Mouse (Mus musculus) cortical plate, adult 2 months (tissue): ENCODE results near the gene Hkdc1. TPM values are rescaled to one million over a fixed set of nuclear protein-coding genes. Genes with fewer than 3 reads are reported as not detected.

Experiments
- H3K27ac ChIP-seq: fragments of 200-500 bp; 2 replicates; pipeline ENCODE4 v1.5.1; 2012; ENCODE audit warnings: low read length, control low read depth, inconsistent platforms; ENCODE audit not compliant: insufficient read depth
- H3K4me1 ChIP-seq: fragments of 200-500 bp; 2 replicates; pipeline ENCODE4 v1.6.1; 2011; ENCODE audit warnings: low read length; ENCODE audit not compliant: control insufficient read depth, insufficient read depth
- H3K4me3 ChIP-seq: fragments of 200-500 bp; 2 replicates; pipeline ENCODE4 v1.5.1; 2011; ENCODE audit warnings: mild to moderate bottlenecking, low read length, control low read depth; ENCODE audit not compliant: insufficient read depth
- CTCF ChIP-seq: fragments of 200-500 bp; IDR thresholded peaks from 2 replicates; pipeline ENCODE4 v1.5.1; 2011; ENCODE audit warnings: mild to moderate bottlenecking, control low read depth, low read length; ENCODE audit not compliant: insufficient read depth; ENCODE audit errors: extremely low read depth
- POLR2A ChIP-seq: fragments of 200-500 bp; IDR thresholded peaks from 2 replicates; pipeline ENCODE4 v1.6.1; 2011; ENCODE audit warnings: mild to moderate bottlenecking, low read length, control low read depth; ENCODE audit not compliant: insufficient read depth; ENCODE audit errors: extremely low read depth
- polyA plus RNA-seq: library from polyadenylated mRNA; depleted of rRNA; stranded (reverse); fragments of >200 nt; gene quantifications from 2 replicates; pipeline ENCODE4 v1.2.3, GENCODE M21; 2012

The Hkdc1 gene
- polyA plus RNA-seq, 1 experiment: 18.6 TPM

DNA sequence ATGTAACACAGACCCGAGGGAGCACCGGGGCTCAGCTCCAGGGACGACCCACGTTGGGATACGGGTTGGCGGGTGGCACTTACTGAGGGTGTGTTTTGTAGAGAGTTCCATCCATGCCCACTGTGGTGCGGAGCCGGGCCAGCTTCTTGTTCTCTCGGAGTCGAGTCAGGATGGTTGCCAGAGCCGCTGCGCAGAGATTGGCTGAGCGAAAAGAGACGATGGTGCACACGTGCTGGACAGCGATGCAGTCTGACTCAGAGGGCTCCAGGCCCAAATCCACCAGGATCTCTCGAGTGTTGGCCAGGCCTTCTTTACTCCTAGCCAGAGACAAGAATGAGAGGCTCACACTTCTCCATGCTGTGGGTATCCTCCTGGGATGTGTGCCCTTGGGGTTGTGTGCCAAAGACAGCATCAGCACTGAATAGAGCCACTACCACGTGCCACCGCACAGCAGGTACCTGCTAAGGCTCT is 20.6 kb downstream of the Hkdc1 start:
- Histone ChIP-seq H3K4me3 (no peak overlapping the region), H3K27ac (no peak overlapping the region), H3K4me1 (no peaks in the 10 kb centered on the region)
- TF ChIP-seq POLR2A (no peak), CTCF (no peak)

DNA sequence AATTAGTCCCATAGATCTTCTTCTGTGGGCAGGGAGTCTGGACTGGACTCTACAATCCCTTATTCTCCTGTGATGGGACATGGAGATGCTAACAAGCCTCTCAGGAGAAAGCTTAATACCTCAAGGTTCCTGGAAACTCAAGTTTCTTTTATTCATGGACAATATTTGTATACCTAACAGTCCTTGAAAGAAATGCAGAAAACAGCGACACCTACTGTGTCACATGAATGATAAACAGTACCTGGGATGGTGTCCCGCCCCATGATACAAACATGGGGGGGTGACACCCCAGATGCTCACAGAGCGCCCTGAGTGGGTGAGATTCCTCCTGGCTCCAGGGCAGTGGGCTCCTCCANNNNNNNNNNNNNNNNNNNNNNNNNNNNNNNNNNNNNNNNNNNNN is 39.3 kb downstream of the Hkdc1 start:
- H3K27ac ChIP-seq: no peak overlapping the region
- H3K4me3 ChIP-seq: no peak overlapping the region
- TF ChIP-seq POLR2A: no peak

DNA sequence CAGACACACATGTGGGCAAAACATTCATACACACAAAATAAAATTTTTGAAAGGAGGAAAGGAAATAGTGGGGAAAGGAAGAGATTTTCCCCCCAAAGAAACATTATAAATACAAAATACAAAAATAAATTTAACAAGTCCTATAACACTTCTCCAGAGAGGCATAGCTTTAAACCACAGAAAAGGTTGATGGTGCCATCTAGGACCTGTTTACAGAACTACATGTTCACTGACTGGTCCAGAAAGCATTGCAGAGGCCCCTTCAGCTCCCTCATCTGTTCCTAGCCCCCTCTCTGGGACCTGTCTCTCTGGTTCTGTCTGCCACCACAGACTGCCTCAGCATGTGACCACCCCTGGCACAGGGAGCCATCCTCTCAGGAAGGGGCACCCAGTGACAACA is 41.4 kb downstream of the Hkdc1 start:
- TF ChIP-seq CTCF (peak; percentile 24; the same call in 1 of the 2 replicates), POLR2A (no peak)
- Histone ChIP-seq H3K4me3 (no peak overlapping the region), H3K27ac (no peak overlapping the region), H3K4me1 (no peaks in the 10 kb centered on the region)

More for the DNA sequence above, 39.3 kb downstream of the Hkdc1 start:
- H3K4me1 ChIP-seq: no peaks in the 10 kb centered on the region

DNA sequence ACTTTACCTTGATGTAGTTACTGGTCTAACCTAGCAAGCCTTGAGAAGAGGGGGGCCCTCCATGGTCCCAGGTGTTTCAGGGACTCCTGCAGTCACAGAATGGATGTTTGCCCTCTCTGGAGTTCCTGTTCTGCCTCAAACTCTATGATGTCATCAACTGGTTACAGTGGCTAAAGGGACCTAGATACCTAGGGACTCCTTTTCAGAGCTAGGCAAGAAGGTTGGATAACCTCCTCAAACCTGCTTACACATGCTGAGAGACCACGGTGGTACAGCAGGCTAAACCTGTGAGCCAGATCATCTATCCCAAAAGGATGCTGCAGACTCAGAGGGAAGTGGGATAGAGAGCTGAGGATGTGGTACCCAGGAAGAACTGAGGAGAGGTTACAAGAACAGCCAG is 42.5 kb downstream of the Hkdc1 start, which contains the start of gene Hk1:
Gene Hk1, minus strand, starts transcription at position 101 of the 400 bp plus-strand sequence.
- H3K4me1 ChIP-seq: no peaks in the 10 kb centered on the region
- TF ChIP-seq POLR2A (no peak), CTCF (no peak)
- no peak within 1 kb of the TSS for H3K27ac ChIP-seq
- no peak within 1 kb of the TSS for H3K4me3 ChIP-seq

GRCm38 (mm10) chr10:62358827-62359226 is 63.5 kb downstream of the Hkdc1 start:
- TF ChIP-seq POLR2A (no peak), CTCF (no peak)
- H3K27ac ChIP-seq: no peak overlapping the region

DNA sequence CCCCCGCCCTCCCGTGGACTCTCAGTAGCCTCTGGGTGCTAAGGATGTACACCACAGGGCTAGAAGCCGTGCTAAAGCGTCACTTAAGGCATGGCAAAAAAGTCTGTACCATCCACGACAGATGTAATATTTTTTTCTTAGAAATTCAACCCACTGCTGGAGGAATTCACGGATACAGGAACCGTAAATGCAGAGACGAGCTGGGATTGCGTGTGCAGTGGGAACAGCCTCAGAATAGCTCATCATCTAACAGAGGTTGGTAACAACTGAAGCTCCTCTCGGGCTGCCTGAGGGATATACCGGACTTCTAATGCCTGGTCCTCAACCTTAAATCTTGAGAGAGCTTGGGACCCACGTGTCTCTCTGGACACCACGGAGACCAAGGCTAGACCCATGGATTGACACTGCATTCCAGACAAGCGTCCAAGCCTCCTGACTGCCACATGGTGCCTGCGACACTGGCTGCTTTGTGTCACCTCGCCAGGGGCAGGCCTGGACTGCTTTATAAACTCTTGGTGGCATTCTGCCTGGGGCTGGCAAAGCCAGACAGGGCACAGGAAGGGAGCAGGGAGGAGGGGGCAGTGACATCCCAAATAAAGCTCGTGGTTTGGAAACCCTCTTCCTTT is 66.1 kb downstream of the Hkdc1 start:
- TF ChIP-seq POLR2A: no peak
- TF ChIP-seq CTCF: no peak
- Histone ChIP-seq H3K27ac (no peak overlapping the region), H3K4me3 (no peak overlapping the region)

More at GRCm38 (mm10) chr10:62358827-62359226, 63.5 kb downstream of the Hkdc1 start:
- Histone ChIP-seq H3K4me1 (peaks cover 2% of the 10 kb centered on the region; the same call in 1 of the 2 replicates), H3K4me3 (no peak overlapping the region)

GRCm38 (mm10) chr10:62345147-62345546 is 77.1 kb downstream of the Hkdc1 start:
- TF ChIP-seq CTCF: no peak
- TF ChIP-seq POLR2A: no peak
- Histone ChIP-seq H3K27ac (no peak overlapping the region), H3K4me3 (no peak overlapping the region), H3K4me1 (0 out of 2 replicates have a peak, but pooled peaks cover 3% of the 10 kb centered on the region)

More for the DNA sequence above, 66.1 kb downstream of the Hkdc1 start:
- peaks cover 2% of the 10 kb centered on the region; the same call in 1 of the 2 replicates for H3K4me1 ChIP-seq

DNA sequence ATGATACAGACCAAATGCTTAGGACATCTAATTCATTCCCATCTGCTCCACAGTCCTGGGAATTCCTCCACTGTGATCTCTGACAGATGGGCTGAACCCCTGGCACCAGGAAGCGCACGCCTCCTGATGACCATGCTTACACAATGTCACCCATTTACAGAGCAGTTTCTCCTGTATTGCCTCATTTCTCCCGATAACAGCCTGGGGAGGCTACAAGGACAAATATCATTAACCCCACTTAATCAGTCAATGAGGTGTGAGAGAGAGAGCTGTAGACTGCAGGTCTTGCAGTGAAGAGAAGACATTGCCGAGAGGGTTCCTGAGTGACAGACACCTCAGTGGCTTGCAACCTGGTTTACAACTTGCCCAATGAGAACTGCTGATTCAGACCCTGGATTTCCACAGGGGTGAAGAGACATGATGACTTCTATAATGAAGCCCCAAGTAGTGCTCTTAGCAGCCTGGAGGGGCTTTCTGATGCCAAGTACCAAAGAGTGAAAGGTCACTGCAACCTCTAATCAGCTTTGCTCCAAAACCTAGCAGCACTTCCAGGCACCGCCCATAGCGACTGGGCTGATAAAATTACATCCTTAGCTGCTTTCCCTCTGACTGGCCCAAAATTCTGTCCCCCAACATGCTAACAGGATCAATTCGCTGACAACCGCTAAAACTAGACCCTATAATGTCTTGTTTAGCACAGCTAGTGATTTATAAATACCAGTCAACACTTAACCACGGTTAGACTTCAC is 78.1 kb downstream of the Hkdc1 start:
- TF ChIP-seq POLR2A: no peak
- TF ChIP-seq CTCF: no peak

DNA sequence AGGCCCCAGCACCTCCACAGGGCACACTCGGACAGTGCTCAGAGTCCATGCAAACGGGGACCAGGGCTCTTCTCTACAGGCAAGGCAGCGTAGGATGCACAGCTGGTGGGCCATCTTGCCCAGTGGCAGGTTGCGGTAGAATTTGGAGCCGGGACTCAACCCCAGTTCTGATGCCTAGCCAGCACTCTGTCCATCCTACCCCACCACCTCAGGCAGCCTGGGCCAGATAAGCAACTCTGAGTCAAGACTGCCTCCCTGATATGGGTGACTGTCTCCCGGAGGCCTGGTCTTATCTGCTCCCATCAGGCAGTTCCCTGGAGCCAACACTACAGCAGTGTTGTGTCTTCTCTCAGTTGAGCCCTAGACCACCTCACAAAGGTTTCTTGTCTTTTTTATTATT is 79.8 kb downstream of the Hkdc1 start:
- no peak overlapping the region for H3K27ac ChIP-seq
- peaks cover 3% of the 10 kb centered on the region; the same call in 1 of the 2 replicates for H3K4me1 ChIP-seq
- TF ChIP-seq POLR2A (no peak), CTCF (no peak)
- H3K4me3 ChIP-seq: no peak overlapping the region

More for the DNA sequence above, 78.1 kb downstream of the Hkdc1 start:
- no peak overlapping the region for H3K27ac ChIP-seq
- H3K4me1 ChIP-seq: 0 out of 2 replicates have a peak, but pooled peaks cover 3% of the 10 kb centered on the region
- no peak overlapping the region for H3K4me3 ChIP-seq
